Mouse (Mus musculus) urinary bladder, postnatal 36 days (tissue): ENCODE results near the gene Trim80.
"Not testable (repeated sequence)": the region's sequence is repeated elsewhere in the genome, so short reads cannot be mapped to it uniquely, and the experiment has no call there.

Experiments used
- DNase-seq, 2 experiments: peaks; one replicate each; pipeline ENCODE4 v3.0.0; 2022; ENCODE audit warnings: low spot score in 2 of 2, mixed read lengths in 1 of 2

Gene Trim80

GRCm38 (mm10) chr11:115461846-115462242 lies 21.5 kb downstream of the Trim80 start:
- DNase-seq: no peak

- DNase-seq: no peak
These were observed 22.0 kb downstream of the Trim80 start, which contains the start of gene Slc16a5 for GRCm38 (mm10) chr11:115462243-115462891. Gene Slc16a5, plus strand, starts transcription at chr11:115462474.

GRCm38 (mm10) chr11:115463397-115463796 lies 23.1 kb downstream of the Trim80 start:
- no peak for DNase-seq

GRCm38 (mm10) chr11:115464851-115465250 lies 24.5 kb downstream of the Trim80 start:
- no peak for DNase-seq

- DNase-seq: no peak
These were observed 26.9 kb downstream of the Trim80 start for GRCm38 (mm10) chr11:115467217-115467618.

- DNase-seq: no peak
These were observed 31.8 kb downstream of the Trim80 start for GRCm38 (mm10) chr11:115472183-115472582.

GRCm38 (mm10) chr11:115473626-115474275 lies 33.4 kb downstream of the Trim80 start:
- DNase-seq: peak; percentile 91 to 93

- peak; percentile 95 to 97 for DNase-seq
These were observed 34.8 kb downstream of the Trim80 start, which contains the start of gene Armc7 for GRCm38 (mm10) chr11:115475025-115475757. Gene Armc7, plus strand, starts transcription at chr11:115475667.

GRCm38 (mm10) chr11:115475758-115476237 lies 35.5 kb downstream of the Trim80 start:
- DNase-seq: no peak

- DNase-seq: not testable (repeated sequence)
These were observed 36.3 kb downstream of the Trim80 start for GRCm38 (mm10) chr11:115476630-115477029.

- not testable (repeated sequence) for DNase-seq
These were observed 37.0 kb downstream of the Trim80 start for GRCm38 (mm10) chr11:115477388-115477787.

- no peak for DNase-seq
These were observed 38.1 kb downstream of the Trim80 start for GRCm38 (mm10) chr11:115478296-115478938.

- DNase-seq: no peak
These were observed 41.4 kb downstream of the Trim80 start for GRCm38 (mm10) chr11:115481553-115482259.

- DNase-seq: no peak
These were observed 42.9 kb downstream of the Trim80 start for GRCm38 (mm10) chr11:115483278-115483677.

- DNase-seq: peak; percentile 71 to 74
These were observed 43.4 kb downstream of the Trim80 start for GRCm38 (mm10) chr11:115483726-115484125.

- DNase-seq: no peak
These were observed 44.8 kb downstream of the Trim80 start for GRCm38 (mm10) chr11:115485155-115485554.

- no peak for DNase-seq
These were observed 48.3 kb downstream of the Trim80 start for GRCm38 (mm10) chr11:115488551-115489104.

GRCm38 (mm10) chr11:115490441-115491355 lies 50.4 kb downstream of the Trim80 start:
- DNase-seq: no peak

- DNase-seq: peak; percentile 70 to 84
These were observed 51.2 kb downstream of the Trim80 start, which contains the start of gene Nt5c for GRCm38 (mm10) chr11:115491356-115492083. Gene Nt5c, minus strand, starts transcription at chr11:115491862.
